Mouse (Mus musculus) midbrain, embryonic 10.5 days (tissue): ENCODE results near the gene Catsperz. TPM values are rescaled to one million over a fixed set of nuclear protein-coding genes. Genes with fewer than 3 reads are reported as not detected.

ENCODE experiments used
- DNase-seq: peaks from one replicate; pipeline ENCODE4 v3.0.0-alpha.2; 2017; ENCODE audit warnings: low spot score
- H3K27ac ChIP-seq: fragments of 300-500 bp; sonication (generic); replicated peaks from 2 replicates; pipeline ENCODE4 v1.5.1; 2016; ENCODE audit warnings: mild to moderate bottlenecking
- H3K27me3 ChIP-seq: fragments of 300-500 bp; sonication (generic); 2 replicates; pipeline ENCODE4 v1.6.1; 2016; ENCODE audit warnings: low read depth, mild to moderate bottlenecking; ENCODE audit not compliant: poor library complexity, severe bottlenecking
- H3K36me3 ChIP-seq: fragments of 300-500 bp; sonication (generic); 2 replicates; pipeline ENCODE4 v1.6.1; 2016; ENCODE audit warnings: mild to moderate bottlenecking, moderate library complexity
- H3K4me1 ChIP-seq: fragments of 300-500 bp; sonication (generic); 2 replicates; pipeline ENCODE4 v1.6.1; 2016
- H3K4me3 ChIP-seq: fragments of 300-500 bp; sonication (generic); 2 replicates; pipeline ENCODE4 v1.5.1; 2016; ENCODE audit warnings: mild to moderate bottlenecking, moderate library complexity
- H3K9me3 ChIP-seq: fragments of 300-500 bp; sonication (generic); replicated peaks from 2 replicates; pipeline ENCODE4 v1.6.1; 2016; ENCODE audit warnings: mild to moderate bottlenecking
- WGBS: fragments of 180-500 bp; shearing (Covaris S2); methylation state at CpG from one replicate; pipeline ENCODE4 v1.1.7; 2016; 5-methylcytosine and 5-hydroxymethylcytosine counted together
- polyA plus RNA-seq: library from polyadenylated mRNA; unstranded; fragments of >200 nt; fragmentation: Nextera tagmentation; extraction: Ambion mirVana; gene quantifications from 2 replicates; pipeline ENCODE4 v1.2.1, GENCODE M21; 2016

Gene Catsperz
- polyA plus RNA-seq, 1 experiment from 2014 or later, result 0.43 TPM

GRCm38 (mm10) chr19:6941372-6942248 is 16.4 kb upstream of the Catsperz start, which contains the start of gene Bad:
Gene Bad (plus strand): TSS chr19:6941861.
- Histone ChIP-seq H3K27me3 (peaks cover 25% of the 10 kb centered on the region), H3K4me1 (peaks cover 44% of the 10 kb centered on the region), H3K4me3 (peak within 1 kb of the TSS; percentile 87), H3K9me3 (no peaks in the 10 kb centered on the region), H3K36me3 (peaks cover 17% of the 10 kb centered on the region), H3K27ac (peak within 1 kb of the TSS; percentile 95)
- WGBS, result under 1% methylated on average over 83 of the region's 83 CpGs
- peak; percentile 95 for DNase-seq

- WGBS, result 23% methylated on average over 29 of the region's 29 CpGs
These were observed 15.5 kb upstream of the Catsperz start for GRCm38 (mm10) chr19:6940396-6941351.

GRCm38 (mm10) chr19:6939106-6940002 is 14.2 kb upstream of the Catsperz start:
- H3K4me3 ChIP-seq, result peak overlapping the region; percentile 24; the same call in 1 of the 2 replicates
- no peak for DNase-seq
- H3K9me3 ChIP-seq, result no peaks in the 10 kb centered on the region
- 0 out of 2 replicates have a peak, but pooled peaks cover 2% of the 10 kb centered on the region for H3K36me3 ChIP-seq
- H3K4me1 ChIP-seq, result peaks cover 47% of the 10 kb centered on the region
- 88% methylated on average over 20 of the region's 20 CpGs for WGBS
- H3K27ac ChIP-seq, result no peak overlapping the region
- H3K27me3 ChIP-seq, result peaks cover 47% of the 10 kb centered on the region

More at GRCm38 (mm10) chr19:6940396-6941351, 15.5 kb upstream of the Catsperz start:
- H3K27ac ChIP-seq, result peak overlapping the region; percentile 95
- H3K4me1 ChIP-seq, result peaks cover 44% of the 10 kb centered on the region
- peak overlapping the region; percentile 87 for H3K4me3 ChIP-seq
- peaks cover 34% of the 10 kb centered on the region for H3K27me3 ChIP-seq
- DNase-seq, result no peak
- peaks cover 11% of the 10 kb centered on the region for H3K36me3 ChIP-seq
- no peaks in the 10 kb centered on the region for H3K9me3 ChIP-seq

- H3K9me3 ChIP-seq, result no peaks in the 10 kb centered on the region
- DNase-seq, result no peak
- H3K36me3 ChIP-seq, result 0 out of 2 replicates have a peak, but pooled peaks cover 2% of the 10 kb centered on the region
- H3K4me1 ChIP-seq, result peaks cover 48% of the 10 kb centered on the region
- no peak overlapping the region for H3K27ac ChIP-seq
- H3K4me3 ChIP-seq, result no peak overlapping the region
- WGBS, result 82% methylated on average over 16 of the region's 16 CpGs
- peaks cover 63% of the 10 kb centered on the region for H3K27me3 ChIP-seq
These were observed 12.6 kb upstream of the Catsperz start for GRCm38 (mm10) chr19:6937541-6938465.

- Histone ChIP-seq H3K4me1 (peaks cover 39% of the 10 kb centered on the region), H3K9me3 (no peaks in the 10 kb centered on the region), H3K27me3 (peaks cover 78% of the 10 kb centered on the region), H3K27ac (no peak overlapping the region), H3K36me3 (0 out of 2 replicates have a peak, but pooled peaks cover 2% of the 10 kb centered on the region), H3K4me3 (no peak overlapping the region)
- DNase-seq, result no peak
- WGBS, result 23% methylated on average over 3 of the region's 3 CpGs
These were observed 11.1 kb upstream of the Catsperz start for GRCm38 (mm10) chr19:6936299-6936698.

GRCm38 (mm10) chr19:6934195-6934977 is 9.2 kb upstream of the Catsperz start, which contains the start of gene Kcnk4:
Gene Kcnk4 (minus strand): TSS chr19:6934515.
- H3K27ac ChIP-seq, result no peak within 1 kb of the TSS; the same call in 1 of the 2 replicates
- peaks cover 24% of the 10 kb centered on the region for H3K4me1 ChIP-seq
- no peak for DNase-seq
- H3K9me3 ChIP-seq, result no peaks in the 10 kb centered on the region
- H3K27me3 ChIP-seq, result peaks cover 85% of the 10 kb centered on the region
- 13% methylated on average over 20 of the region's 23 CpGs for WGBS
- 0 out of 2 replicates have a peak, but pooled peaks cover 2% of the 10 kb centered on the region for H3K36me3 ChIP-seq
- H3K4me3 ChIP-seq, result peak within 1 kb of the TSS; percentile 47

- DNase-seq, result no peak
- WGBS, result 3% methylated on average over 58 of the region's 58 CpGs
- Histone ChIP-seq H3K9me3 (no peaks in the 10 kb centered on the region), H3K27ac (no peak overlapping the region; the same call in 1 of the 2 replicates), H3K36me3 (0 out of 2 replicates have a peak, but pooled peaks cover 2% of the 10 kb centered on the region), H3K4me3 (peak overlapping the region; percentile 47), H3K27me3 (peaks cover 85% of the 10 kb centered on the region), H3K4me1 (peaks cover 20% of the 10 kb centered on the region)
These were observed 8.4 kb upstream of the Catsperz start for GRCm38 (mm10) chr19:6933436-6934194.

- H3K4me1 ChIP-seq, result peaks cover 23% of the 10 kb centered on the region
- H3K9me3 ChIP-seq, result no peaks in the 10 kb centered on the region
- WGBS, result 18% methylated on average over 4 of the region's 4 CpGs
- DNase-seq, result no peak
- H3K36me3 ChIP-seq, result 0 out of 2 replicates have a peak, but pooled peaks cover 1% of the 10 kb centered on the region
- peaks cover 85% of the 10 kb centered on the region for H3K27me3 ChIP-seq
- H3K4me3 ChIP-seq, result no peak overlapping the region
- H3K27ac ChIP-seq, result no peak overlapping the region
These were observed 7.9 kb upstream of the Catsperz start for GRCm38 (mm10) chr19:6933102-6933435.

GRCm38 (mm10) chr19:6932018-6932417 is 6.8 kb upstream of the Catsperz start:
- no peak for DNase-seq
- H3K9me3 ChIP-seq, result no peaks in the 10 kb centered on the region
- no peak overlapping the region for H3K4me3 ChIP-seq
- H3K27me3 ChIP-seq, result peaks cover 95% of the 10 kb centered on the region
- H3K4me1 ChIP-seq, result peaks cover 32% of the 10 kb centered on the region
- no peaks in the 10 kb centered on the region for H3K36me3 ChIP-seq
- WGBS, result 48% methylated on average over 1 of the region's 1 CpGs
- H3K27ac ChIP-seq, result no peak overlapping the region

- Histone ChIP-seq H3K4me1 (peaks cover 42% of the 10 kb centered on the region), H3K27ac (no peak overlapping the region), H3K4me3 (no peak overlapping the region), H3K9me3 (no peaks in the 10 kb centered on the region; the same call in 1 of the 2 replicates), H3K27me3 (peaks cover 100% of the 10 kb centered on the region), H3K36me3 (no peaks in the 10 kb centered on the region)
- no peak for DNase-seq
- WGBS, result 0% methylated on average over 2 of the region's 2 CpGs
These were observed 5.8 kb upstream of the Catsperz start for GRCm38 (mm10) chr19:6931002-6931401.
